Mouse (Mus musculus) bone marrow, adult 2 months (tissue): Measurements from ENCODE around the gene Gsk3b. TPM values are rescaled to one million over a fixed set of nuclear protein-coding genes. Genes with fewer than 3 reads are reported as not detected.

ENCODE experiments used
- H3K27ac ChIP-seq: fragments of 200-500 bp; 2 replicates; pipeline ENCODE4 v1.5.1; 2012; ENCODE audit warnings: low read depth, mild to moderate bottlenecking, control low read depth, inconsistent platforms, low read length; ENCODE audit not compliant: control insufficient read depth, poor library complexity, insufficient read depth
- H3K4me1 ChIP-seq: fragments of 200-500 bp; 2 replicates; pipeline ENCODE4 v1.6.1; 2011; ENCODE audit warnings: low read length; ENCODE audit not compliant: control insufficient read depth, insufficient read depth
- H3K4me3 ChIP-seq: fragments of 200-500 bp; replicated peaks from 2 replicates; pipeline ENCODE3; 2011; ENCODE audit warnings: mild to moderate bottlenecking, low read depth, low read length, control low read depth; ENCODE audit not compliant: control insufficient read depth
- CTCF ChIP-seq: fragments of 200-500 bp; IDR thresholded peaks from 2 replicates; pipeline ENCODE4 v1.5.1; 2011; ENCODE audit warnings: low read length, control low read depth; ENCODE audit not compliant: control insufficient read depth, insufficient read depth
- POLR2A ChIP-seq: fragments of 200-500 bp; IDR thresholded peaks from 2 replicates; pipeline ENCODE4 v1.6.1; 2011; ENCODE audit warnings: low read depth, mild to moderate bottlenecking, control low read depth, low read length, borderline replicate concordance; ENCODE audit not compliant: control insufficient read depth
- WGBS: fragments of 180-500 bp; shearing (Covaris S2); methylation state at CpG from one replicate; pipeline ENCODE4 v1.1.7; 2018; 5-methylcytosine and 5-hydroxymethylcytosine counted together
- polyA plus RNA-seq: library from polyadenylated mRNA; stranded (reverse); fragments of >200 nt; gene quantifications from 2 replicates; pipeline ENCODE4 v1.2.4, GENCODE M21; 2011; ENCODE audit warnings: low replicate concordance; ENCODE audit not compliant: missing spikeins, insufficient read depth, insufficient read length

The Gsk3b gene
- polyA plus RNA-seq, 1 experiment, result 10.2 TPM

- TF ChIP-seq CTCF, result no peak
- no peak for TF ChIP-seq POLR2A
- 77% methylated on average over 6 of the region's 6 CpGs for WGBS
- Histone ChIP-seq H3K4me3 (no peak overlapping the region), H3K4me1 (no peaks in the 10 kb centered on the region), H3K27ac (no peak overlapping the region)
Observed at GRCm38 (mm10) chr16:38287357-38287756, 198.6 kb downstream of the Gsk3b start.

DNA sequence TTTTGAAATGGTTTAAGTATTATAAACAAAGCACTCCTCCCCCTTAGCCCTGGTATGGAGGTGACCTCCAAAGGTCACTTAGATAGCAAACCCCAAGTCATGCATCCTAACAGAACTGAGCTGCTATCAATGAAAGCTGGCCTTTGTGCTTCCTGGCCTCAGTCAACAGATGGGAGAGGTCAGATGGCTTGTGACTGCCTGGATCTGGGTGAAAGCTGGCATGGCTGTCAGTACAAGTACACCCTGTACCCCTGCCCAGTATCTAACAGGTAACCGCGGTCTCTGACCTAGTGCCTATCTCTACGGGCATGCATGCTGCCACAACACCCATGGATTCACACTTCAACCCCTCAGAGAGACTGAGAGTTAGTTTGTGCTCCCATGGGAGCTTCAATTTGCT lies 199.0 kb downstream of the Gsk3b start:
- 79% methylated on average over 3 of the region's 3 CpGs for WGBS
- no peak overlapping the region for H3K27ac ChIP-seq
- H3K4me3 ChIP-seq, result no peak overlapping the region
- H3K4me1 ChIP-seq, result no peaks in the 10 kb centered on the region
- TF ChIP-seq CTCF (no peak), POLR2A (no peak)

DNA sequence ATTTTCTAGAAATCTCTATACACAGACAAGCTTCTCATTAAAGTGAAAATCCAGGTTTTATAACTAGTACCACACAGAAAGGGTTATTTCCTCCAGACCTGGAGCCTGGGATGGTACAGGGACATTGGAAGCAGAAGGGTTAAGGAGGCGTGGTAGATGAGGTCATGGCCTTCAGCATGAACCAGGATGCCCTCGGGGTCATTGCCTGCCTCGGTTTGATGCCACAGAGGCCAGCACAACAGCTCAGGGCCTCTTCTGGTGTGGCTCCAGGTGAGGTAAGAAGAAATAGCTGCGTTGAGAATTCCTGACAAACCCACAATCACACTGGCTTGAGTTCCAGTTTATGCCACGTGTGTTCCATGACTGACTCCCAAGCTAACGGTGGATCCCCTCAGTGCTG lies 200.1 kb downstream of the Gsk3b start:
- WGBS, result 53% methylated on average over 6 of the region's 6 CpGs
- H3K27ac ChIP-seq, result no peak overlapping the region
- no peaks in the 10 kb centered on the region for H3K4me1 ChIP-seq
- TF ChIP-seq POLR2A (no peak), CTCF (no peak)
- H3K4me3 ChIP-seq, result no peak overlapping the region

GRCm38 (mm10) chr16:38290151-38290550 lies 201.3 kb downstream of the Gsk3b start:
- Histone ChIP-seq H3K27ac (no peak overlapping the region), H3K4me1 (no peaks in the 10 kb centered on the region), H3K4me3 (no peak overlapping the region)
- WGBS, result 74% methylated on average over 2 of the region's 2 CpGs
- TF ChIP-seq CTCF, result no peak
- TF ChIP-seq POLR2A, result no peak

DNA sequence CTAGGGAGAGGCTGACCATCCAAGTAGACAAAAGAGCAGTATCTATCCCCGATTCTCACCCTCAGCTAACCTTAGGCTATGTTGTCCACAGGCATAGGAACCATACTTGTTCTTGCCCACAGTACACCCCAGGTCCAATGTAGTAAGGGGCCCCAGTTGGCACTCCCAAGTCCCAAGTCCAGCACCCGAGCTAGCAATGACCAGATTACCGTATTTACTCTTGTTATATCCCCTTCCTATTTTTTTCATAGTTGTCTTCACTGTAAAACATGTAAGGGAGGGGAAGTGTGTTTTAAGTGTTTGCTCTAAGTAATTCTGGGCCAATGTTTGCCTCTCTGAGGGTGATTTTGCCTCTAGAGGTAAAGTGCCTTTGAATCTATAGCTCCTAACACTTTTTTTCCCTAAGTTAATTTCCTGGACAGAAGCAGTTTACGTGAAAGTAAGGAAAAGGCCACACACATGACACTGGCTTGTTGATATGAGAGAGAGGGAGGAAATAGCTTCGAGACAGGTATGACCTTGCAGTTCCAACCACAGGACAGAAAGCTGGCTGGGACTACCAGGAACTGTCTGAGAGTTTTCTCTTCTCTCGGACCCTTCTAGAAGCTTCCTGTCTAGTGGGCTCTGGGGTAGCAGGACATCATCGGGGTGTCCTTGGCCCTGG lies 206.0 kb downstream of the Gsk3b start, which contains the start of gene Nr1i2:
Gene Nr1i2, minus strand, starts transcription at position 140 of the 664 bp plus-strand sequence.
- no peak within 1 kb of the TSS for H3K27ac ChIP-seq
- H3K4me1 ChIP-seq, result no peaks in the 10 kb centered on the region
- H3K4me3 ChIP-seq, result no peak within 1 kb of the TSS
- 32% methylated on average over 7 of the region's 7 CpGs for WGBS
- TF ChIP-seq POLR2A (no peak), CTCF (no peak)

DNA sequence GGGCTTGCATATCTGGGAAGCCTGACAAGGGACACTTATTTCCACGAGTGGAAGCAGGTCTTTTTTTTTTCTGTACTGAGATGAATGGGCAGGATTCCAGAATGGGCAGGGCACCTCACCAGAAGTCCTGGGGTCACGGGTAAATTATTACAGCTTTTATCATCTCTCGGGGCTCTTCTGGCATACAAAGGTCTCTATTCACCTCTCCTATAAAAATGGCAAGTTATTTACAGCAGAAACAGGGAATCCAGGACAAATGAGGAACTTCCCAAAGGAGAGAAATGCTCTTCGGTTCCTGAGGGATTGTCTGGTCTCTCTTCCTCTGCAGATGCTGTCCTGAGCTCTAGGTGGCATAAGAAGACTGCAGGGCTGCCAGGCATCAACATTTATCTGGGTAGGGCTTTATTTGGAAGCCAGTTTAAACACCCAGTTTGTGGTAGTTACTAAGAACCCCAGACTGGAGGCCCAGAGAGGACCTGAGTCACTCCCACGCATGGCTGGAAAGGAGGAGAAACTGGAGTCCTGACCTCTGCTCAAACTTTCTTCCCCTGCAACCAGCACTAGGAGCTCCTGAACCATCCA lies 206.6 kb downstream of the Gsk3b start:
- H3K4me3 ChIP-seq, result no peak overlapping the region
- no peak overlapping the region for H3K27ac ChIP-seq

More for the DNA sequence above, 206.6 kb downstream of the Gsk3b start:
- H3K4me1 ChIP-seq, result no peaks in the 10 kb centered on the region
- WGBS, result 30% methylated on average over 5 of the region's 5 CpGs
- TF ChIP-seq POLR2A (no peak), CTCF (no peak)

Other genes with a start within 250 kb of the Gsk3b start
- gene Gm36028, start 227.9 kb upstream of the Gsk3b start, polyA plus RNA-seq, result not detected in 2 replicates
- gene Lrrc58, start 220.6 kb upstream of the Gsk3b start, polyA plus RNA-seq, result 3.8 and 6.5 TPM in 2 replicates
- gene Gpr156, start 172.5 kb upstream of the Gsk3b start, polyA plus RNA-seq, result not detected in 2 replicates
- gene Nr1i2, start 205.8 kb downstream of the Gsk3b start, polyA plus RNA-seq, result 0.63 TPM in 1 of 2 replicates, not detected in the other